Mouse (Mus musculus) lung, adult 2 months (tissue): ENCODE data around the gene Pik3r2.

ENCODE experiments used
- CTCF ChIP-seq: fragments of 200-500 bp; IDR thresholded peaks from 2 replicates; pipeline ENCODE4 v1.5.1; 2011; ENCODE audit warnings: mild to moderate bottlenecking, low read length, control low read depth; ENCODE audit not compliant: insufficient read depth
- POLR2A ChIP-seq: fragments of 200-500 bp; IDR thresholded peaks from 2 replicates; pipeline ENCODE4 v1.6.1; 2011; ENCODE audit warnings: low read depth, mild to moderate bottlenecking, control low read depth, low read length, borderline replicate concordance; ENCODE audit errors: extremely low read depth

GRCm38 (mm10) chr8:70764026-70764425 is 12.5 kb downstream of the Pik3r2 start:
- TF ChIP-seq CTCF (no peak), POLR2A (no peak)
